Mouse (Mus musculus) testis, postnatal 10 days (tissue): ENCODE measurements around the gene Tmem114.
A peak's percentile ranks its signal among the peaks of the same experiment; 100 is the strongest.

Source experiments
- DNase-seq: peaks from one replicate; pipeline ENCODE4 v3.0.0; 2021; ENCODE audit warnings: low spot score

The Tmem114 gene

DNA sequence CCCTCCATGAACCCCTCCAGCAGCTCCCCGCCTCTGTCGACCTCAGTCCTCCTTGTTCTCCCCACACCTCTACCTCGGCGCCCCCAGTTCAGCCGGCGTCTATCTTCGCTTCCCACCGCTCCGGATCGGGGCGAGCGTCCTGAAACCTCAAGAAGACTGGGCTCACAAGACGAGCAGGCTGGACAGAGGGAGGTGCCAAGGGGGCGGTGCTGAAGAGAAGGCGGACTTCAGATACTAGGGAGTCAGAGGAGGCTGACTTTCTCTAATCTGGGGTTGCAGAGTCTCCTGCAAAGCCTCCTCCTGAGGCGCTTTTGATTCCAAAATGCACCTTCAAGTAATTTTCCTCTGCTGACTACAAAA is at the start of gene Tmem114:
Gene Tmem114 (minus strand): TSS at position 166 of the 360 bp plus-strand sequence.
- peak; percentile 87 for DNase-seq

DNA sequence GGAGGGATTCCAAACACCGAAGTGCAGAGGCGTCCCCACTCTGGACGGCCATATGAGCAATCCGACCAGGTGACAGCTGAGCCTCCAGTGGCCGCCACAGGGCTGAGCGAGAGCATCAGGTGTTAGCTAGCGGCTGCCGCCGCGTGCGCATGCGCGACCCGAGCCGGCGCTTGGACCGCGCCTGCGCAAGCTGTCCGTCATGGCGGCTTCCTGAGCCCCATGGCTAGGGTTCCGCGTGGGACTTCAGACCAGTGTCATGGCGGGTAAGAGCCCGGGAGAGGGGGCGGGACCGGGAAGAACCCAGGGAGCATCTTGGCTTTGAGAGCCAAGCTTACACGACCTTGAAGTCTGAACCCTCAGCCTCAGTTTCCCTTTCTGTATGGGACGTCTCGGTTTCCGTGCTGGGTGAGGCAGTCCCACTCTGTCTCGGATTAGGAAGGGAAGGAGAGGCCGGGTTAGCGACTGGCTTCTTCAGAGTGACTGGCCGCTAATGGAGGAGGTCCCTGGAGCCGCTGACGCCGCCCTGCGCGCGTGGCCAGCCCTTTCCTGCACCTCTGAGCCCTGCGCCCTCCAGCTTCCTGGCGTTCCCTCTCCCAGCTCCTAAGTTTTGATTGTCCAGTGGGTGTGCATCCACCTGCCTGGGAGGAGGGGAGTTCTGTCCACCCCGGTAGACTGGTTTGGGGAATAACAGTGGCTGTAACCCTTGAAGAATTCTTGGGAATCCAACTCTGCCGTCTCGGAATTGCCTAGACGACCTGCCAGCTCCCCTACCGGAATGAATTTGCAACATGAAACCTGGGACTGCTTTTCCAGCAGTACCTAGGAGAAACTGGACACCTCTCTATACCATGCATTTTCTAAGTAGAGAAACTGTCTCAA is 45.9 kb upstream of the Tmem114 start, which contains the start of gene Mettl22:
Gene Mettl22 (plus strand): TSS at position 186 of the 879 bp plus-strand sequence.
- DNase-seq = peak; percentile 93

- no peak for DNase-seq
These were observed 45.2 kb upstream of the Tmem114 start for GRCm38 (mm10) chr16:8470132-8470531.

- peak; percentile 80 for DNase-seq
These were observed 34.2 kb upstream of the Tmem114 start for GRCm38 (mm10) chr16:8459098-8459497.

DNA sequence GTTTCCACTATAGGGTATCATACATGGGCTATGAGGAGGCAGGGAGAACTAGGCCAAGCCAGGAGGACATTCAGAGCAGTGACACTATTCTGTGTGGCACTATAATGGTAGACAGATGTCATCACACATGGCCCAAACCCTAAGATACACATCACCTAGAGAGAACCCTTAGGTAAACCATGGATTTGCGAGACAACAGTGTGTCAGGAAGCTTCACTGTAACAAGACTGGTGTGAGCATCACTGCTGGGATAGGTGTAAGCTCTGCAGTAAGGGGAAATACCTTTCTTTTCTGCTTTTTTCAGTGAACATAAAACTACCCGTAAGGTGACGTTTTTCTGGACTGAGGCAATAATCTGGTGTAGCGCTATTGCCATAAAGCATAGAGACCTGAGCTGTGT is 33.5 kb upstream of the Tmem114 start:
- DNase-seq = no peak

DNA sequence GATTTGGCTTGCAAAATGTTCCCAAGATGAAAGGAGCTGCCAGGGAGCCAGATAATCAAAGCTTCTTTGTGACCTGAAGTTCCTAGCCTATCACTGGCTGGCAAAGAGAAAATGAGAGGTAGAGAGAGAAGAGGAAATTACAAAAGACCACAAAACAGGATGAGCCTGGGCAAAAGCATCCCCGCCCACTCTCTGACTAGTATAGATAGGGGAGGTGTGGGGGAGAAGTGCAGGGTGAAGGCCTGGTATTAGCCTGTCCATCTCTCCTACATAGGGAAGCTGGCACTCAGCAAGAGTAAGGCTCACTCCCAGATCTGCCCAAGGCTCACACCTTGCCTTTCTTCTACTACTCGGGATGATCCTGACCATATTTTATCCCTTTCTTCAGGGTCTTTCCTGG is 30.3 kb upstream of the Tmem114 start:
- peak; percentile 41 for DNase-seq

DNA sequence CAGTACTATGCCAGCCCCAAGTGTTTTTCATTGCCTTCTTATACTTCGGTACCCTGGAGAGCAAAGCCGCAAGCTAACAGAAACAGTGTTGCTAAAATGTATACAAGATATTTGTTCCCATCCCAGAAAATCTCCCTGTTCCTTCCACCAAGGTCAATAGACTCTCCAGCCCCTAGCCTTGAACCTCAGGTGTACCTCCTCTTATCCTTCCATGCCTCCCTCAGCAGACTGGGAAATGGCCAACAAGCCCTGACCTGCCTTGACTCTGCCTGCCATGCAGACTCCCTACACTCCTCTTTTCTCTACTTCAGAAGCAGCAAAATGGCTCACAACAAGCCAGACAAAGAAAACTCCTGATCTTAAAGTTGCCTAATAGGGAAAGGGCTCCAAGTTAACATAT is 28.4 kb upstream of the Tmem114 start:
- DNase-seq = peak; percentile 59

GRCm38 (mm10) chr16:8446256-8446655 is 21.3 kb upstream of the Tmem114 start:
- peak; percentile 19 for DNase-seq

DNA sequence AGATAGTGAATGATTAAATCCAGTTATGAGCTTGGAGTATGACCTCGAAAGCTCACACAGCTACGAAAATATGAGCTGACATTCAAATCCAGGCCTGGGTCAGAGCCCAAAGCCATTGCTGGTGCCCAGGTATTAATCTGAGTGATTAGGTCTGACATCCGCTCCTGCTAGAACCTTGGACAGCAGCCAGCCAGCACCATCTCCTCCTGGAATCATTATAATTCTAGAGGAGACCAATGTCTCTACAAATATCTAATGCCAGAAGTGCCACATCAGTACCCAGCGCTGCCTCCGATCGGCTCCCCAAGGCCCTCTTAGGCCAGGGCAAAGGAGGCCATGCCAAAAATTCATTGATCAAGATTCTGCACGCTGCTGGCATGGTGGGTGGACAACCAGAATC is 20.0 kb upstream of the Tmem114 start:
- peak; percentile 40 for DNase-seq

GRCm38 (mm10) chr16:8432616-8433015 is 7.7 kb upstream of the Tmem114 start:
- DNase-seq = peak; percentile 38

GRCm38 (mm10) chr16:8429531-8429930 is 4.6 kb upstream of the Tmem114 start:
- DNase-seq = peak; percentile 7

- peak; percentile 22 for DNase-seq
These were observed 800 bp upstream of the Tmem114 start for GRCm38 (mm10) chr16:8425736-8426135.

DNA sequence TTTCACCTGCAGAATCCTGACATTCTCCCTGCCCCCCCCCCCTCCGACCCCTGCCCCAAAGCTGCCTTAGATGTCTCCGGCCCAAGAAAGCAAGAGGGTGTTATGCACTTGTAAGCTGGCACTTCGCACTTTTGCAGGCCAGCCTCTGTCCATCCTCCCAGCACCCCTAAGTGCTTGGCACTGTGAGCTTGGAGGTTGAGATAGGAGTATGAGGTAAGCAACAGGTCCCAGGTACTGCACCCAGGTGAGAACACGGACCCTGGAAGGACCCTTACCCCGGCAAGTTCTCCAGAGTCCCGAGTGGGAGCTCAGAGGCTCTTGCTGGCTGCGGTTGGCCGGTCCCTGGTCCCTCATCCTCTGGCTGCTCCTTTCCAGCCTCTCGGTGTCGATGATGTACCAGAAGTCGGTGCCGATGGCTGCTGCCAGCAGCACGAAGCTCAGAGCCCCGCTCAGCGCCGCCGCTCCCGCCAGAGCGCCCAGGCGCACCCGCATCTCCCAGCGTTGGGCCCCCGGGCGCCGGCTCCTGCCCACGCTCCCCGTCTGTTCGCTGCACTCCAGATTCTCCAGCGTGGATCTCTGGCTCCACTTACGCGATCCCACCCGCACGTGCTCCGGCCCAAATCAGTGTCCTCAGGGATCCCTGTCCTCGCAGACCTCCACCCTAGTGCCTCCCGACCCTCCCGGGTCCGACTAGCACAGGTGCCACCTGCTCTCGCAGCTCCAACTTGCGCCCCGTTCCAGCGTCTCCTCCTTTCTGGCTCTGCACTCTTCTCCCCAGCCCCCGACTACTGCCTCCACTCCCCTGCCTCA is 570 bp downstream of the Tmem114 start:
- no peak for DNase-seq

DNA sequence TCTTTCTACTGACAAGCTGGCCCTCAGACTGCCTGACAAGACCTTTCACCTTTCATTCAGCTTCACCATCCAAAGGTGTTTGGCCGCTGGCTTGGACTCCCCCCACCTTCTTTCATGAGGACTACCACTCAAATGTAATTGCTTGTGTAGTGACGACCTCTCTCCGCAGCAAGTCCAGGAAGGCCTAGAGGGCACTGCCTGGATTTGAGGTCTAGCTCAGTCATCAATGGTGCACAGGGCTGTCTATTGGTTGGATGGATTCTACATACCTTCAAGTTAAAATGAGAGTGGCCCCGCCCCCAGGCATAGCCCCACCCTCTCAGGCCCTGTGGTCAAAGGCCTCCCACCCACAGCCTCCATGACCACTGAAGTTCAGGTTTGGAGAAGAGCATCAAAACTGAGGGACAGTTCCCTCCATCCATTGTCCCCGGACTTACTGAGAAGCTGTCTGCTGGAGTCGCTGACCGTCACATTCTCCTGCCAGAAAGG is 1.3 kb downstream of the Tmem114 start:
- DNase-seq = peak; percentile 65

GRCm38 (mm10) chr16:8420842-8421241 is 4.1 kb downstream of the Tmem114 start:
- peak; percentile 26 for DNase-seq

- peak; percentile 30 for DNase-seq
These were observed 4.6 kb downstream of the Tmem114 start for GRCm38 (mm10) chr16:8420381-8420780.

GRCm38 (mm10) chr16:8419666-8420065 is 5.3 kb downstream of the Tmem114 start:
- DNase-seq = peak; percentile 27

GRCm38 (mm10) chr16:8418126-8418525 is 6.8 kb downstream of the Tmem114 start:
- DNase-seq = peak; percentile 23

DNA sequence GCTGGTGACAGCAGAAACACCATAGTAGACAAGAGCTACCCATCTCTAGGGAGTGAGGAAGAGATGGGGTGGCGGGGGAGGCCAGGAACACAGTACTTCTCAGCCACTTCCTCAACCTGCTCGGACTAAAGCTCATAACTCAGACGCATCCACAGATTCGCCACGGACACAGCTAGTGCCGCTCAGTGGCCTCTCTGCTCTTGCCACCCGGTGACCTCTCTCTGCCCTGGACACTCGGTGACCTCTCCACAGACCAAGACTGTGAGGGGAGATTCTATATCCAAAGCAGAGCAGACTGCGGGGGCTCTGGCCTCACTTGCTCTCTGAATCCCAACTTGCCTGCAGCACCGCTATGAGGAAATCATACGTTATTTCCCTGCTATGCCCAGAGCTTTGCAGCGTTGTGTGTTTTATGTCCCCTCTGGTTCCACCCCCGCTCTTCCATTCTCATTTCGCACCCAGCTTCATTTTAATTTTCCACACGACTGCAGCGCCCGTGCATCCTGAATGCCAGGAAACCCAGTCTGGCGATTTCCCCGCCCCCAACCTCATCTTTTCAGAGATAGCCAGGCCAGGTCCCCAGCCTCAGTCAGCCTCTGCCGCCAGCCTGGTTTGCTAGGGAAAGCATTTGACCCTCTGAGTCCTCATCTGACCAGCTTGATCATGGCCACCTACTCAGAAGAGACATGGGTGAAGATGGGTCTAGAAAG is 7.8 kb downstream of the Tmem114 start:
- DNase-seq = peak; percentile 41

DNA sequence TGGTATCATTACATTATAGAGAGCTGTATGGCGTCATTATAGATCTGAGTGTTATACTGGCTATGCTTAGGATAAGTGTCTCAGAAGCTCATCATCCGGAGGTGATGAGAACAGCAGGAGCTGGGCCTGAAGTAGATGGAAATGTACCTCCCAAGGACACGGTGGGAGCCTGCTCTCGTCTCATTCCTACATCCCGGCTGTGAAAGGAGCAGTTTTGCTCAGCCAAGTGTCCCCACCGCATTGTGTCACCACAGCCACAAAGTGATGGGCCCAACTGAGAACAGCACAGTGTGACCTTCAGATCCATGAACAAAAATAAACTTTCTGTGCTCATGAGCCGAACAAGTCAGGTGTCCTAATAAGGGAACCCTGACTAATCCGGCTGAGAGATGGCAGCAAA is 8.9 kb downstream of the Tmem114 start:
- peak; percentile 40 for DNase-seq

DNA sequence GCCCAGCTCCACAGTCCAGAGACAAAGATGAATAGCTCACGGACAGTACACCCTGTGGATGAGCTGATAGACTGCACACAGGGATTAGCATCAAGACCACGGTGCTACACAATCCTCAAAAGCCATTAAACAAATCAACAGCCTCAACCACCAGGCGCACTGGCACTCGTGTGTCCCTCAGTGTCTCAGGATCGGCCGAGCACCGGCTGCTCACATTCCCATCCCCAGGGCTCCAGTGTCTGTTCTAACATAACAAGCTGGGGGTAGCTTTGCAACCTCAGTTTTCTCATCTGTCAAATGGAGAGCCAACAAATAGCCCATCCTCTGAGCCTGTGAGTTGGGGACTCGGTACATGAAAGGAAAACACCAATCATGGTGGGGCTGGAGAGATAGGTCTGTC is 11.5 kb downstream of the Tmem114 start:
- DNase-seq = peak; percentile 34

DNA sequence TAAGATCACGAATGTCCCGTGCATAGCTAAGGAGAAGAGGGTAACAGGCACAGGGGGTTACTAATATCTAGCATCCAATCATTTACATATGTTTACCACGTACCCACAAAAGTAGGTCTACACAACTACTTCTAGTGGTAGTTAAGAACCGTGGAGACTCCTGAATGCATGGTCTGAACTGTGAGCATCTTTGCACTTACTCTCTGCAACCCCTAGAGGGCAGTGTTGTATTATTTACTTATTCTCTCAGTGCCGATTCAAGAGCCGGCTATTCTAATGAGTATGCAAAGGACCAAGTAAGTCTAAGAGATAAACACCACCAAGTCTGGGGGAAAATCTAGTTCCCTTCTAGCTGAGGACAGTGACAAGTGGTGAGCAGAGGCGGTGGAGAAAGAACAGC is 12.7 kb downstream of the Tmem114 start:
- no peak for DNase-seq
